Mouse (Mus musculus) megakaryocyte, embryonic 14.5 days (primary cell): Measurements from ENCODE around the gene Odam. TPM values are rescaled to one million over a fixed set of nuclear protein-coding genes. Genes with fewer than 3 reads are reported as not detected.

ENCODE experiments used
- H3K27me3 ChIP-seq: replicated peaks from 2 replicates; pipeline ENCODE3; 2012; ENCODE audit warnings: inconsistent platforms
- H3K36me3 ChIP-seq: replicated peaks from 2 replicates; pipeline ENCODE3; 2012; ENCODE audit warnings: low read length, inconsistent platforms, mixed read lengths
- H3K4me1 ChIP-seq: 2 replicates; pipeline ENCODE4 v1.6.1; 2012; ENCODE audit warnings: inconsistent platforms
- H3K4me3 ChIP-seq: replicated peaks from 2 replicates; pipeline ENCODE3; 2012; ENCODE audit warnings: moderate library complexity, mild to moderate bottlenecking, inconsistent platforms
- H3K9me3 ChIP-seq: 2 replicates; pipeline ENCODE4 v1.6.1; 2012; ENCODE audit warnings: inconsistent platforms
- FLI1 ChIP-seq: IDR thresholded peaks from 2 replicates; pipeline ENCODE4 v1.6.1; 2012; ENCODE audit warnings: low read length, inconsistent platforms, mixed read lengths
- GATA1 ChIP-seq: IDR thresholded peaks from 3 replicates; pipeline ENCODE4 v1.6.1; 2012; ENCODE audit warnings: mixed read lengths, low read length, inconsistent platforms, borderline replicate concordance
- polyA plus RNA-seq: library from polyadenylated mRNA; stranded (reverse); fragments of >175 nt; gene quantifications from 2 replicates; pipeline ENCODE4 v1.2.3, GENCODE M21; 2012; ENCODE audit warnings: low replicate concordance; ENCODE audit not compliant: insufficient read depth

Odam gene
- polyA plus RNA-seq = not detected in 2 replicates

- no peaks in the 10 kb centered on the region for H3K27me3 ChIP-seq
- H3K36me3 ChIP-seq = no peaks in the 10 kb centered on the region
- H3K4me1 ChIP-seq = no peaks in the 10 kb centered on the region
- TF ChIP-seq GATA1 (no peak), FLI1 (no peak)
- H3K9me3 ChIP-seq = no peaks in the 10 kb centered on the region
- H3K4me3 ChIP-seq = no peak within 1 kb of the TSS
Measured at GRCm38 (mm10) chr5:87884729-87885128, at the start of gene Odam. Odam (plus strand) TSS chr5:87885029.

- TF ChIP-seq GATA1 = no peak
- TF ChIP-seq FLI1 = no peak
Measured at GRCm38 (mm10) chr5:87855136-87855716, 29.6 kb upstream of the Odam start.

DNA sequence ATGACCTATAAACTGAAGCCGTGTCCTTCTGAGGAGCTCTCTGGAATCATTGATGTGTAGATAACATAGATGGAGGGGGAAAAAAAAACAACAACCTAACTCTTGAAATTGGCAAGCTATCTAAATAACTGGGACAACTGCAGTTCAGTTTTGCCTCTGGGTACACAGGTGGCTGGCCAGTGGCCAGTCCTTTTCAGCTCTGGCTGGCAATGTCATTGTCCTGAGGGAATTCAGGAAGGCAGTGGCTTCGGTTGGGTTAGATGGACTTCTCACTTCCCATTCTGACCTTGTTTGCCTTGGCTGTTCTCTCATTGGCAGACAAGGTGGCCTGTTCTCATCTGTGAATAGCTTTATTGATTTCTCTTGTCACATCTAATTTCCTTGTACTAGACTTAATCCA lies 14.7 kb upstream of the Odam start:
- Histone ChIP-seq H3K36me3 (no peaks in the 10 kb centered on the region), H3K27me3 (no peaks in the 10 kb centered on the region), H3K4me3 (no peak overlapping the region), H3K4me1 (no peaks in the 10 kb centered on the region), H3K9me3 (no peaks in the 10 kb centered on the region)
- TF ChIP-seq FLI1 (no peak), GATA1 (no peak)

More at GRCm38 (mm10) chr5:87855136-87855716, 29.6 kb upstream of the Odam start:
- H3K4me1 ChIP-seq = no peaks in the 10 kb centered on the region
- no peak overlapping the region for H3K4me3 ChIP-seq
- H3K36me3 ChIP-seq = no peaks in the 10 kb centered on the region
- no peaks in the 10 kb centered on the region for H3K27me3 ChIP-seq
- peaks cover 8% of the 10 kb centered on the region for H3K9me3 ChIP-seq

DNA sequence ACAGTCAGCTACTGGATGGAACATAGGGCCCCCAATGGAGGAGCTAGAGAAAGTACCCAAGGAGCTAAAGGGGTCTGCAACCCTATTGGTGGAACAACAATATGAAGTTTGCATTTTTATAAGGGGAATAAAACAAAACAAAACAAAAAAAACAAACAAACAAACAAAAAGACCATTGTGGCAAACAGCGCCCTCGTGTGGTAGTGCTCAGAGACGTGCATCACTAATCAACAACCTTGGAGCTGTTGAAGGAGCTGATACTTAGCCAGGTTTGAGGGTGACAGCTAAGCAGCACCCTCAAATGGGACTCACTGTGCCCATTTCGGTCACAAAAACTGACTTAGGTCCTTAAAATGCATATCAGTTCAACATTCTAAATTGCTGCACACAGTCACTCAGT lies 13.4 kb upstream of the Odam start:
- H3K4me3 ChIP-seq = no peak overlapping the region
- no peaks in the 10 kb centered on the region for H3K27me3 ChIP-seq
- TF ChIP-seq GATA1 (no peak), FLI1 (no peak)
- H3K4me1 ChIP-seq = no peaks in the 10 kb centered on the region
- H3K36me3 ChIP-seq = no peaks in the 10 kb centered on the region
- no peaks in the 10 kb centered on the region for H3K9me3 ChIP-seq

DNA sequence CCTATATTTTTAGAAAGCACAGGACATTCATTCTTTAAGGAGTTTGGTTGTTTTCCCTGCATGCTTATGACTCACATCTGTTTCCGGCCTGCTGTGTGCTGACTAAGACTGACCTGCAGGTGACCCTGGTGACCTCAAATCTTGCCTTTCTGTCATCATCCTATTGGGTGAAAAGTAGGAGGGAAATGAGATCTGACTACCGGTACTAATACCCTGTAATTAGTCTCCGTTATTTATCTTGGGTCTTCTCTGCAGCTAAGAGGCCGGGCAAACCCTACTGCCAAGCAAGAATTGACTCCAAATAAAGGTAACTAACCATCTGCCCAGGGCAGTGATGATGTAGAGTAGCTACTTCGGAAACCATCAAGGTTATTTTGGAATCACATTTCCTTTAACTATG lies 40.5 kb downstream of the Odam start, which contains the start of gene Csn3:
Gene Csn3, plus strand, starts transcription at position 208 of the 400 bp plus-strand sequence.
- Histone ChIP-seq H3K4me3 (no peak within 1 kb of the TSS), H3K27me3 (no peaks in the 10 kb centered on the region), H3K4me1 (no peaks in the 10 kb centered on the region), H3K36me3 (no peaks in the 10 kb centered on the region), H3K9me3 (no peaks in the 10 kb centered on the region)
- TF ChIP-seq FLI1 = no peak
- no peak for TF ChIP-seq GATA1

GRCm38 (mm10) chr5:87931603-87932002 lies 46.8 kb downstream of the Odam start:
- peaks cover 4% of the 10 kb centered on the region; the same call in 1 of the 2 replicates for H3K9me3 ChIP-seq
- no peak for TF ChIP-seq FLI1
- TF ChIP-seq GATA1 = no peak
- no peak overlapping the region for H3K4me3 ChIP-seq
- no peaks in the 10 kb centered on the region for H3K4me1 ChIP-seq
- H3K36me3 ChIP-seq = no peaks in the 10 kb centered on the region
- no peaks in the 10 kb centered on the region for H3K27me3 ChIP-seq

- no peaks in the 10 kb centered on the region for H3K36me3 ChIP-seq
- TF ChIP-seq GATA1 (no peak), FLI1 (no peak)
- no peaks in the 10 kb centered on the region for H3K4me1 ChIP-seq
- no peak overlapping the region for H3K4me3 ChIP-seq
- peaks cover 6% of the 10 kb centered on the region; the same call in 1 of the 2 replicates for H3K9me3 ChIP-seq
- no peaks in the 10 kb centered on the region for H3K27me3 ChIP-seq
Measured at GRCm38 (mm10) chr5:87940752-87941151, 55.9 kb downstream of the Odam start.

DNA sequence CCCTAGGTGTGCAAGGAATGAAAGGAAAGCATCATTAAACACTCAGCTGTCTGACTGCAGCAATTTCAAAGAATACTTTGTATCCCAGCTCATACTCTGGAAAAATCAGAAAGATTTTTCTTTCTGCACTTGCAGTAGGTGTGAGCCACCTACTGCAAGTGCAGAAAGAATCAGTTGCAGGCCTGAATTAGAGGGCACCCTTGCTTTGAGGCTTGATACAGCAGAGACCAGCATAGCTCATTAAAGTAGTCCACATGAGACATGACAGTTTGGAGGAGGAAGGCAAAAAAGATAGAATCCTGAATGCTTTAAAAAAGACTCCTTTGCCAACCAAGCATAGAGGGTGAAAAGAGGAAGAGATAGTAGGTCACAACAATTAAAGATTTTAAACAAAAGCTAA lies 57.7 kb downstream of the Odam start:
- no peaks in the 10 kb centered on the region for H3K9me3 ChIP-seq
- no peaks in the 10 kb centered on the region for H3K36me3 ChIP-seq
- TF ChIP-seq GATA1 = no peak
- TF ChIP-seq FLI1 = no peak
- H3K27me3 ChIP-seq = no peaks in the 10 kb centered on the region
- H3K4me1 ChIP-seq = no peaks in the 10 kb centered on the region
- no peak overlapping the region for H3K4me3 ChIP-seq

Other genes starting within 250 kb of the Odam start
- not detected in 2 replicates for gene Csn1s1, start 218.8 kb upstream of the Odam start, polyA plus RNA-seq
- gene Csn2, start 185.4 kb upstream of the Odam start, polyA plus RNA-seq = not detected in 2 replicates
- gene Csn1s2a, start 110.5 kb upstream of the Odam start, polyA plus RNA-seq = not detected in 2 replicates
- gene Csn1s2b, start 76.9 kb upstream of the Odam start, polyA plus RNA-seq = not detected in 2 replicates
- not detected in 2 replicates for gene Prr27, start 59.3 kb upstream of the Odam start, polyA plus RNA-seq
- gene Csn3, start 40.5 kb downstream of the Odam start, polyA plus RNA-seq = not detected in 2 replicates
- not detected in 2 replicates for gene 2310003L06Rik, start 84.4 kb downstream of the Odam start, polyA plus RNA-seq
- gene Gm28434, start 84.5 kb downstream of the Odam start, polyA plus RNA-seq = not detected in 2 replicates
- not detected in 2 replicates for gene Cabs1, start 94.4 kb downstream of the Odam start, polyA plus RNA-seq
- not detected in 2 replicates for gene Smr3a, start 117.5 kb downstream of the Odam start, polyA plus RNA-seq
- not detected in 2 replicates for gene Smr2, start 201.5 kb downstream of the Odam start, polyA plus RNA-seq
- not detected in 2 replicates for gene Gm11116, start 226.5 kb downstream of the Odam start, polyA plus RNA-seq